Mouse (Mus musculus) megakaryocyte, embryonic 14.5 days (primary cell): ENCODE measurements around the gene Unc5cl. TPM values are rescaled to one million over a fixed set of nuclear protein-coding genes. Genes with fewer than 3 reads are reported as not detected.

ENCODE experiments used
- H3K27me3 ChIP-seq: replicated peaks from 2 replicates; pipeline ENCODE3; 2012; ENCODE audit warnings: inconsistent platforms
- H3K36me3 ChIP-seq: replicated peaks from 2 replicates; pipeline ENCODE3; 2012; ENCODE audit warnings: low read length, inconsistent platforms, mixed read lengths
- H3K4me1 ChIP-seq: 2 replicates; pipeline ENCODE4 v1.6.1; 2012; ENCODE audit warnings: inconsistent platforms
- H3K4me3 ChIP-seq: replicated peaks from 2 replicates; pipeline ENCODE3; 2012; ENCODE audit warnings: moderate library complexity, mild to moderate bottlenecking, inconsistent platforms
- H3K9me3 ChIP-seq: 2 replicates; pipeline ENCODE4 v1.6.1; 2012; ENCODE audit warnings: inconsistent platforms
- FLI1 ChIP-seq: IDR thresholded peaks from 2 replicates; pipeline ENCODE4 v1.6.1; 2012; ENCODE audit warnings: low read length, inconsistent platforms, mixed read lengths
- GATA1 ChIP-seq: IDR thresholded peaks from 3 replicates; pipeline ENCODE4 v1.6.1; 2012; ENCODE audit warnings: mixed read lengths, low read length, inconsistent platforms, borderline replicate concordance
- polyA plus RNA-seq: library from polyadenylated mRNA; stranded (reverse); fragments of >175 nt; gene quantifications from 2 replicates; pipeline ENCODE4 v1.2.3, GENCODE M21; 2012; ENCODE audit warnings: low replicate concordance; ENCODE audit not compliant: insufficient read depth

The Unc5cl gene
- polyA plus RNA-seq, 1 experiment, result not detected

DNA sequence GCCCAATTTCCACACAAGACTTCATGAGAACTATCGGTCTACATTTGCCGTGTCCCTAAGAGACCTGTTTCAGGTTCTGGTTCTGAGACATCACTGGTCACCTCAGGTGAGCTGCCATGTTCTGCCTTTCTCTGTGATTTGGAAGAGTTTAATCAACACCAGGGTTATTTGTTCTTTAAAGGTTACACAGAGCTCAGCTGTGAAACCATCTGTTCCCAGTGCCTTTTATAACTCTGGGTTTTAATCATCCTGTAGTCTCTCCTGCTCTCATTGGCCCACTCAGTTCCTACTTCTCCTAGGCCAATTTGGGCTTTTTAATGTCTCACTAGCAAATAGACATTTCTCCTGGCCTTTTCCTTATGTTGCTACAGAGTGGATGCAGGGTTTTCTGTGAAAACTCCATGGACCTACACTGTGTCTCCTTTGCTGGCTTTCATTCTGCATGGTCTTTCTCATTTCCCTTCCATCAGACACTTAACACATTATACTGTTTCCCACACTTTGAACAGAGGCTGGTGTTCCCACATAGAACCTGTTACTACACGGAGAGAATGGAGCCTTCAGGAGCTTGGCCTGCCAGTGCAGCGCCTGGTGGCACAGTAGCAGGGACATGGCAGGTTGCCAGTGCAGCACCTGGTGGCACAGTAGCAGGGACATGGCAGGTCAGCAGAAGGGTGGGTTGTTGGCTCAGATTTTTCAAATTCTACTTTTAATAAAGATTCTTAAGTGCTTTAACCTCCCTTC is 97.3 kb downstream of the Unc5cl start:
- H3K27me3 ChIP-seq, result no peaks in the 10 kb centered on the region
- TF ChIP-seq GATA1 (no peak), FLI1 (no peak)

DNA sequence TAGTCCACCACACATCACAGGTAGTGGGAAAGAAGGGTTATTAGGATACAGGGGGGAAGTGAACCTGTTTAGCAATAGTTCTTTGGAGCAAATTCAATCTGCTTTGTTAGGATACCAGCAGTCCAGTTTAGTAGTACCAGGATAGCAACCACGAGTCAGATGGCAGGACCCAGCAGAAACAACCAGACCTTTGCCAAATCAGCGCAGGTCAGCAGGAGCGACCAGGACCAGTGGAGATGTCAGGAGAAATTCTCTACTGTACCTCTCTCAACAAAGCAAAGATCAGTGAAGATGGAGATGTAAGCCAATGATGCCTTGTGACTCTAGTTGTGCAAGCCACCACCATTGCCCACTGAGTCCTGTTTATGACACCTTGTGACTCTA is 97.8 kb downstream of the Unc5cl start:
- Histone ChIP-seq H3K4me1 (no peaks in the 10 kb centered on the region), H3K4me3 (no peak overlapping the region), H3K9me3 (peaks cover 16% of the 10 kb centered on the region), H3K36me3 (no peaks in the 10 kb centered on the region), H3K27me3 (no peaks in the 10 kb centered on the region)
- TF ChIP-seq FLI1 (no peak), GATA1 (no peak)

More for the DNA sequence above, 97.3 kb downstream of the Unc5cl start:
- peaks cover 14% of the 10 kb centered on the region for H3K9me3 ChIP-seq
- no peaks in the 10 kb centered on the region for H3K36me3 ChIP-seq
- H3K4me1 ChIP-seq, result no peaks in the 10 kb centered on the region
- no peak overlapping the region for H3K4me3 ChIP-seq

DNA sequence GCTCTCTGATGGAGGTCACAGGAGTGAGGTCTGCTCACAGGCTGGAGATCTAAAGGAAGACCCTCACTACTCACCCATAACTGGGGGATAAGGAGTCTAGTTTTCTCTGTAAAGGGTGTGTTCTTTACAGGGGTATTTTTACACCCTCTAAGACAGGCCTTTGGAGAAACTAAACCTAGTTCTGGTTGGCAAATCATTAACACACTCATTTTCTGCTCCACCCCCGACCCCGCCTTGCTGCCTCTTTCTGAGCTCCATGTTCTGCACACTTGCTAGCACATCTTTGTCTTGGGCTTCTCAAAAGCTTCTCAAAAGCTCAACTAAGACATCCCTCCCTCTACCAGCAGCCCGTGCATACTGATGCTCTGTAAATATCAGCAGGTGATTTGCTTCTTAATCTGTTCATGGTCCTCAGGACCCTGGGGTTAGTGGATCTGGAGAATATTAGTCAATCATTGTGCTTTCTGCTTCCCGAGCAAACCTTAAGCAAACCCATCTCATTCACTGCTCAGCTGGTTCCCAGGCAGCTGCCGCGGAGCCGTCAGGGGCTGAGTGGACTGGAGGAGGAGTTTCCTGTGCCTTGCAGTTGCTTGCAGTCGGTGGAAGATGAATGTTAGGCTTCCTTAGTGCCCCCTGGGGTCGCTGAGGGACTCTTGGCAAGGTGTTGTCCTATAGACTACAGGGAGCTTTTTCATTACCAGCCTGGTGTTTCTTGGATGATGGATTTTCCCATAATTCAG is 101.7 kb downstream of the Unc5cl start:
- H3K4me3 ChIP-seq, result no peak overlapping the region
- H3K4me1 ChIP-seq, result no peaks in the 10 kb centered on the region
- H3K36me3 ChIP-seq, result no peaks in the 10 kb centered on the region
- H3K9me3 ChIP-seq, result peaks cover 12% of the 10 kb centered on the region
- no peak for TF ChIP-seq GATA1
- TF ChIP-seq FLI1, result no peak
- no peaks in the 10 kb centered on the region for H3K27me3 ChIP-seq

DNA sequence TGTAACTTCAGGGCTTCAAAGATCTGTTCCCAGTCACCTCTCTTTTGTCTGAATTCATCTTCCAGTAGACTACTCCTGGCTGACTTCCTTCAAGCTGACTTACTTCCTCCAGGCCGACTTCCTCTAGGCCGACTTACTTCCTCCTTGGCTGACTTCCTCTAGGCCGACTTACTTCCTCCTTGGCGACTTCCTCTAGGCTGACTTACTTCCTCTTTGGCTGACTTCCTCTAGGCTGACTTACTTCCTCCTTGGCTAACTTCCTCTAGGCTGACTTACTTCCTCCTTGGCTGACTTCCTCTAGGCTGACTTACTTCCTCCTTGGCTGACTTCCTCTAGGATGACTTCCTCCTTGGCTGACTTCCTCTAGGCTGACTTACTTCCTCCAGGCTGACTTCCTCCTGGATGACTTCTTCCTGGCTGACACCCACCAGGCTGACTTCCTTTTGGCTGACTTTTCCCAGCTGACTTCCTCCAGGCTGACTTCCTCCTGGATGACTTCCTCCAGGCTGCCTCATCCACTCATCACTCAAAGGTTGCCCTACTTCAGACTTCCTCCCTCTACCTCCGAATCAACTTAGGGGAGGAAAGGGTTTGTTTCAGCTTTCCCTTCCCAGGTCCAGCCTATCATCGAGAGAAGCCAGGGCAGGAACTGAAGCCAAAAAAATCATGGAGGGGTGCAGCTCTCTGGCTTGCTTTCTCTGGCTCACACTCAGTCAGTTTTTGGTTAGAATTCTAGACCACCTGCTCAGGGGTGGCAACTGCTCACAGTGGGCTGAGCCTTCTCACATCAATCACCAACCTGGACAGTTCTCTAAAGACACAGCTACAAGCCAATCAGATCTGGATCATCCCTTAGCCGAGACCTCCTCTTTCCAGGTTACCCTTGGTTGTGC is 103.4 kb downstream of the Unc5cl start:
- Histone ChIP-seq H3K4me1 (no peaks in the 10 kb centered on the region), H3K9me3 (peaks cover 12% of the 10 kb centered on the region), H3K4me3 (no peak overlapping the region)

DNA sequence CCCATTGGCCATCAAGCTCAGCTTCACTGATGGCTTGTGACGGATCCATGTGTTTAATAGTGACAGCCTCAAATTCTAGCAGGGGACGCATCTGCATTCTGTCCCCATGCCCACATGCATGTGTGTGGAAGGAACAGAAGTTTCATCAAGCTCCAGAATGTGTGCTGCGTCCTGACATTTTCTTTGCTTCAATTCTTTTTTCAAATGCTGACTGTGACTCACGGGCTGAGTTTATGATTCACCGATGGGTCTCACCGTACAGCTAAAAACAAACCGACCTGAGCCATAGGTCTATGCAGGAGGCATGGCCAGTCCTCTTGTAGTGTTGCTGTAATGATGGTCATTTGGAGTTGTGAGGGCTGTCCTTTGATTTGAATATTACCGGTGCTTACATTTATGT is 110.2 kb downstream of the Unc5cl start:
- Histone ChIP-seq H3K27me3 (no peaks in the 10 kb centered on the region), H3K36me3 (no peaks in the 10 kb centered on the region), H3K4me3 (no peak overlapping the region), H3K4me1 (no peaks in the 10 kb centered on the region), H3K9me3 (peaks cover 3% of the 10 kb centered on the region; the same call in 1 of the 2 replicates)
- TF ChIP-seq GATA1 (no peak), FLI1 (no peak)

More for the DNA sequence above, 103.4 kb downstream of the Unc5cl start:
- H3K27me3 ChIP-seq, result no peaks in the 10 kb centered on the region
- no peaks in the 10 kb centered on the region for H3K36me3 ChIP-seq
- no peak for TF ChIP-seq GATA1
- TF ChIP-seq FLI1, result no peak

DNA sequence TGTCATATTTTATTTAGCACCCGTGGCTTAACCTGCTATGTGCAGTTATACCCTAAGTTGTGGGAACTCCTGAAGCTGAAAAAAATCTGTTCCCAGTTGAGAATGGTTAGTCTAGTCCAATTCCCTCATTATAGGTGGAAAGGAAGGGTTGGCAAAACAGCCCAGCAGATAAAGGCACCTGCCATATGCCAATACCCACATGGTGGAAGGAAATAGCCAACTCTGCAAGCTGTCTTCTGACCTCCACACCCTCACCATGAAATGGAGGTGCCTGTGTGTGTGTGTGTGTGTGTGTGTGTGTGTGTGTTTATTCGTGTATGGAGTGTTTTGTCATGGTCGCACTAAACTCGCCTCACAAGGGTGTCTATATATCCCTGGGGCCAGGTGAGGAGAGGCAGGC is 115.0 kb downstream of the Unc5cl start:
- Histone ChIP-seq H3K36me3 (no peaks in the 10 kb centered on the region), H3K9me3 (peaks cover 3% of the 10 kb centered on the region; the same call in 1 of the 2 replicates), H3K4me3 (no peak overlapping the region), H3K27me3 (no peaks in the 10 kb centered on the region), H3K4me1 (no peaks in the 10 kb centered on the region)
- TF ChIP-seq GATA1, result no peak
- no peak for TF ChIP-seq FLI1

DNA sequence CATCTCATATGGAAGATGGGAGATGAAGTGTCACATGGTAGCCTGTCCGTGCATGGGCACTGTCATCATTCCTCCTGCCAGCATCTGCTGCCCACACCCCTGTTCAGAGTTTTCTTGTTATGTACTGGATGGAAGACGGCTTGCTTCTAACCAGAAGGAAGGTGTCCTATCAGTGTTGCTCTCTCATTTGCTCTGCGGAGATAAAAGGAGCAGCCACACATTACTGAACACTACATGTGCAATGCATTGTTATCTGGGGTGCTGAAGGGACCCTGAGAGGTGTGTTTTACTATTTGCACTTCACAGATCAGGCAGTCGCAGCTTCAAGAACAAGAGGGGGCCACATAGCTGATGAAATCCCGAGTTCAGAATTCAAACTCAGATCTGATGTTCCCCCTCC is 126.5 kb downstream of the Unc5cl start:
- TF ChIP-seq GATA1 (no peak), FLI1 (no peak)
- Histone ChIP-seq H3K9me3 (peaks cover 15% of the 10 kb centered on the region), H3K4me3 (no peak overlapping the region), H3K36me3 (no peaks in the 10 kb centered on the region), H3K27me3 (no peaks in the 10 kb centered on the region), H3K4me1 (no peaks in the 10 kb centered on the region)

DNA sequence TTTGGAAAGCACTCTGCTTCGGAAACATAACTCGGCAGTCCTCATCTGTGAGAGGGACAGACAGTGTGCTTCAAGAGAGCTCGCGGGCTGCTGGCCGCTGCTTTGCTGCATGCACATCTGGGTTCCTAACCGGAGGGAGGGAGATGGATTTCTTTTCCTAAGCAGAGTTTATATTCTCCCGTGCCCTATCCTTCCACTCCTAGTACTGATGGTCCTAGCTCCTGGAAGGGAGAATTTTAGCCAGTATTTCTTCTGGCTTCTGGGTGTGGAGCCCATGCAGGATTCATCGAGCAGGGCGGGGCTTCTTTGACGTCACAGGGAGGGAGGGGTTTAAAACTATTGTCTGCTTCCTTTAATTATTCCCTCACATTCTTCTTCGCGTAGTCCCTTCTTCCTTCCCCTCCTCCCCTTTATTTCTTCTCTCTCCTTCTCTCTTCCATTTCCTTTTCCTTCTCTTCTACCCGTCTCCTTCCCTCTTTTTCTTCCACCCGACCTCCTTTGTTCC is 127.8 kb downstream of the Unc5cl start:
- H3K36me3 ChIP-seq, result no peaks in the 10 kb centered on the region
- peaks cover 9% of the 10 kb centered on the region for H3K9me3 ChIP-seq
- H3K4me3 ChIP-seq, result no peak overlapping the region
- no peak for TF ChIP-seq GATA1
- TF ChIP-seq FLI1, result no peak
- H3K27me3 ChIP-seq, result no peaks in the 10 kb centered on the region
- no peaks in the 10 kb centered on the region for H3K4me1 ChIP-seq

DNA sequence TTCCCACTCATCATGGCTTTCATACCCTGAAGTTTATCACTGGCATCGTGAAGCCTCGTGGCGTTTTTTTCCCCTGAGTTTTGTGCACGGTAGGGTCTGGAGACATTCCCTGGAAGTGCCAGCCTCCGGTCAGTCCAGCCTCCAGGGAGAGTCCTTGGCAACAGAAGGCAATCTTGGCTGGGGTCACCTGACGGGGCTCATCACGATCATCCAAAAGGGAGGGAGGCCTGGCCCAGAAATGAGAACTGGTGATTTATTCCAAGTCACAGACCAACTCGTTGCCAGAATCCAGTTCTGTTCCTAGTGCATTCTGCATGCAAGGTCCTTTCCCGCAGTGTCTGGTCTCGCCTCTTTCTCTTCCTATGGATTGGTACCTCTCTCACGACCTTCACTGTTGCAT is 128.7 kb downstream of the Unc5cl start:
- H3K36me3 ChIP-seq, result no peaks in the 10 kb centered on the region
- H3K4me1 ChIP-seq, result no peaks in the 10 kb centered on the region
- no peak for TF ChIP-seq FLI1
- no peak for TF ChIP-seq GATA1
- H3K9me3 ChIP-seq, result peaks cover under 1% of the 10 kb centered on the region; the same call in 1 of the 2 replicates
- no peak overlapping the region for H3K4me3 ChIP-seq
- H3K27me3 ChIP-seq, result no peaks in the 10 kb centered on the region
